Mouse (Mus musculus): ENCODE data around the gene Trim21. TPM values are rescaled to one million over a fixed set of nuclear protein-coding genes. Genes with fewer than 3 reads are reported as not detected.

The Trim21 gene
- 3.3 and 3.5 TPM in 2 replicates for polyA plus RNA-seq (2012; rRNA removed)

GRCm38 (mm10) chr7:102564999-102565997 is at the start of gene Trim21:
Gene Trim21 (minus strand): TSS chr7:102565486.

GRCm38 (mm10) chr7:102597378-102598031 is 32.2 kb upstream of the Trim21 start, which contains the start of gene Olfr552:
Gene Olfr552 (plus strand): TSS chr7:102597770.

GRCm38 (mm10) chr7:102591786-102592185 is 26.5 kb upstream of the Trim21 start, which contains the start of gene Olfr551:
Gene Olfr551 (minus strand): TSS chr7:102591886.

GRCm38 (mm10) chr7:102571142-102571541 is 5.9 kb upstream of the Trim21 start, which contains the start of gene Olfr550:
Gene Olfr550 (plus strand): TSS chr7:102571442.

GRCm38 (mm10) chr7:102549570-102549969 is 15.7 kb downstream of the Trim21 start, which contains the start of gene Olfr549:
Gene Olfr549 (plus strand): TSS chr7:102549870.

GRCm38 (mm10) chr7:102540596-102540995 is 24.7 kb downstream of the Trim21 start, which contains the start of gene Olfr548-ps1:
Gene Olfr548-ps1 (plus strand): TSS chr7:102540896.

GRCm38 (mm10) chr7:102534449-102534848 is 30.8 kb downstream of the Trim21 start, which contains the start of gene Olfr547:
Gene Olfr547 (plus strand): TSS chr7:102534749.

Other genes with a start within 250 kb of the Trim21 start
- 6.2 and 7.1 TPM in 2 replicates for gene Rrm1, start 123.8 kb downstream of the Trim21 start, polyA plus RNA-seq (2012; rRNA removed)
- not detected in 2 replicates for gene Olfr543, start 83.8 kb downstream of the Trim21 start, polyA plus RNA-seq (2012; rRNA removed)
- not detected in 2 replicates for gene Olfr544, start 77.2 kb downstream of the Trim21 start, polyA plus RNA-seq (2012; rRNA removed)
- gene Olfr545, start 65.9 kb downstream of the Trim21 start, polyA plus RNA-seq (2012; rRNA removed) = not detected in 2 replicates
- not detected in 2 replicates for gene Olfr547, start 30.7 kb downstream of the Trim21 start, polyA plus RNA-seq (2012; rRNA removed)
- gene Olfr548-ps1, start 24.6 kb downstream of the Trim21 start, polyA plus RNA-seq (2012; rRNA removed) = not detected in 2 replicates
- not detected in 2 replicates for gene Olfr549, start 15.6 kb downstream of the Trim21 start, polyA plus RNA-seq (2012; rRNA removed)
- gene Olfr550, start 6.0 kb upstream of the Trim21 start, polyA plus RNA-seq (2012; rRNA removed) = 0.32 TPM in 1 of 2 replicates, not detected in the other
- gene Olfr551, start 26.4 kb upstream of the Trim21 start, polyA plus RNA-seq (2012; rRNA removed) = not detected in 2 replicates
- gene Olfr552, start 32.3 kb upstream of the Trim21 start, polyA plus RNA-seq (2012; rRNA removed) = not detected in 2 replicates
- not detected in 2 replicates for gene Olfr553, start 52.7 kb upstream of the Trim21 start, polyA plus RNA-seq (2012; rRNA removed)
- gene Olfr554, start 72.9 kb upstream of the Trim21 start, polyA plus RNA-seq (2012; rRNA removed) = not detected in 2 replicates
- gene Olfr555, start 93.3 kb upstream of the Trim21 start, polyA plus RNA-seq (2012; rRNA removed) = not detected in 2 replicates
- gene Olfr556, start 99.4 kb upstream of the Trim21 start, polyA plus RNA-seq (2012; rRNA removed) = not detected in 2 replicates
- 10.8 and 13.9 TPM in 2 replicates for gene Trim68, start 121.8 kb upstream of the Trim21 start, polyA plus RNA-seq (2012; rRNA removed)
- gene Olfr557, start 130.4 kb upstream of the Trim21 start, polyA plus RNA-seq (2012; rRNA removed) = not detected in 2 replicates
- 0.90 and 1.6 TPM in 2 replicates for gene Olfr558, start 136.7 kb upstream of the Trim21 start, polyA plus RNA-seq (2012; rRNA removed)
- gene Olfr33, start 153.6 kb upstream of the Trim21 start, polyA plus RNA-seq (2012; rRNA removed) = 0.12 and 0.20 TPM in 2 replicates
- gene Olfr559, start 162.0 kb upstream of the Trim21 start, polyA plus RNA-seq (2012; rRNA removed) = not detected in 2 replicates
- gene Olfr560, start 193.9 kb upstream of the Trim21 start, polyA plus RNA-seq (2012; rRNA removed) = 0.14 and 0.16 TPM in 2 replicates
- 7.7 and 9.7 TPM in 2 replicates for gene Olfr78, start 194.0 kb upstream of the Trim21 start, polyA plus RNA-seq (2012; rRNA removed)
- gene Olfr561, start 205.7 kb upstream of the Trim21 start, polyA plus RNA-seq (2012; rRNA removed) = not detected in 2 replicates
- not detected in 2 replicates for gene Olfr564, start 238.0 kb upstream of the Trim21 start, polyA plus RNA-seq (2012; rRNA removed)